Mouse (Mus musculus): ENCODE data around the gene Trim60. TPM values are rescaled to one million over a fixed set of nuclear protein-coding genes. Genes with fewer than 3 reads are reported as not detected.

Gene Trim60
- polyA plus RNA-seq, 1 experiment: 0.05 TPM

GRCm38 (mm10) chr8:65053968-65054367 is 35.6 kb upstream of the Trim60 start:
- Histone ChIP-seq H3K4me1 (ENCODE audit: control insufficient read depth, insufficient read depth, low read length) (no peaks in the 10 kb centered on the region), H3K4me3 (ENCODE audit: control insufficient read depth, low read depth, low read length) (no peak overlapping the region), H3K27me3 (ENCODE audit: control insufficient read depth, insufficient read depth, low read length) (no peaks in the 10 kb centered on the region), H3K27ac (ENCODE audit: control insufficient read depth, insufficient read depth, low read depth, low read length) (no peak overlapping the region), H3K36me3 (ENCODE audit: control insufficient read depth, insufficient read depth, low read length) (no peaks in the 10 kb centered on the region)
- TF ChIP-seq POLR2A (IDR thresholded peaks at IDR 0.05; ENCODE audit: control insufficient read depth, low read depth, low read length): no peak
- no peak for TF ChIP-seq CTCF (IDR thresholded peaks at IDR 0.05; ENCODE audit: control insufficient read depth, insufficient read depth, insufficient replicate concordance, low read depth, low read length)

GRCm38 (mm10) chr8:65053554-65053953 is 35.2 kb upstream of the Trim60 start:
- no peaks in the 10 kb centered on the region for H3K27me3 ChIP-seq (ENCODE audit: control insufficient read depth, insufficient read depth, low read length)
- H3K4me1 ChIP-seq (ENCODE audit: control insufficient read depth, insufficient read depth, low read length): no peaks in the 10 kb centered on the region
- H3K4me3 ChIP-seq (ENCODE audit: control insufficient read depth, low read depth, low read length): no peak overlapping the region
- no peak for TF ChIP-seq POLR2A (IDR thresholded peaks at IDR 0.05; ENCODE audit: control insufficient read depth, low read depth, low read length)
- H3K36me3 ChIP-seq (ENCODE audit: control insufficient read depth, insufficient read depth, low read length): no peaks in the 10 kb centered on the region
- no peak overlapping the region for H3K27ac ChIP-seq (ENCODE audit: control insufficient read depth, insufficient read depth, low read depth, low read length)

GRCm38 (mm10) chr8:65047801-65048200 is 29.4 kb upstream of the Trim60 start:
- Histone ChIP-seq H3K36me3 (ENCODE audit: control insufficient read depth, insufficient read depth, low read length) (no peaks in the 10 kb centered on the region), H3K27me3 (ENCODE audit: control insufficient read depth, insufficient read depth, low read length) (no peaks in the 10 kb centered on the region), H3K4me3 (ENCODE audit: control insufficient read depth, low read depth, low read length) (no peak overlapping the region), H3K4me1 (ENCODE audit: control insufficient read depth, insufficient read depth, low read length) (no peaks in the 10 kb centered on the region; the same call in 1 of the 2 replicates), H3K27ac (ENCODE audit: control insufficient read depth, insufficient read depth, low read depth, low read length) (no peak overlapping the region)
- no peak for TF ChIP-seq CTCF (IDR thresholded peaks at IDR 0.05; ENCODE audit: control insufficient read depth, insufficient read depth, insufficient replicate concordance, low read depth, low read length)
- TF ChIP-seq POLR2A (IDR thresholded peaks at IDR 0.05; ENCODE audit: control insufficient read depth, low read depth, low read length): no peak

- TF ChIP-seq POLR2A (IDR thresholded peaks at IDR 0.05; ENCODE audit: control insufficient read depth, low read depth, low read length) (no peak), CTCF (IDR thresholded peaks at IDR 0.05; ENCODE audit: control insufficient read depth, insufficient read depth, insufficient replicate concordance, low read depth, low read length) (no peak)
- no peak overlapping the region for H3K27ac ChIP-seq (ENCODE audit: control insufficient read depth, insufficient read depth, low read depth, low read length)
- no peaks in the 10 kb centered on the region for H3K36me3 ChIP-seq (ENCODE audit: control insufficient read depth, insufficient read depth, low read length)
- no peaks in the 10 kb centered on the region for H3K27me3 ChIP-seq (ENCODE audit: control insufficient read depth, insufficient read depth, low read length)
- H3K4me1 ChIP-seq (ENCODE audit: control insufficient read depth, insufficient read depth, low read length): no peaks in the 10 kb centered on the region; the same call in 1 of the 2 replicates
- H3K4me3 ChIP-seq (ENCODE audit: control insufficient read depth, low read depth, low read length): no peak overlapping the region
Observed at GRCm38 (mm10) chr8:65047193-65047592, 28.8 kb upstream of the Trim60 start.

- TF ChIP-seq CTCF (IDR thresholded peaks at IDR 0.05; ENCODE audit: control insufficient read depth, insufficient read depth, insufficient replicate concordance, low read depth, low read length): no peak
- TF ChIP-seq POLR2A (IDR thresholded peaks at IDR 0.05; ENCODE audit: control insufficient read depth, low read depth, low read length): no peak
- Histone ChIP-seq H3K27ac (ENCODE audit: control insufficient read depth, insufficient read depth, low read depth, low read length) (no peak overlapping the region), H3K4me3 (ENCODE audit: control insufficient read depth, low read depth, low read length) (no peak overlapping the region), H3K27me3 (ENCODE audit: control insufficient read depth, insufficient read depth, low read length) (no peaks in the 10 kb centered on the region), H3K4me1 (ENCODE audit: control insufficient read depth, insufficient read depth, low read length) (no peaks in the 10 kb centered on the region; the same call in 1 of the 2 replicates), H3K36me3 (ENCODE audit: control insufficient read depth, insufficient read depth, low read length) (no peaks in the 10 kb centered on the region)
Observed at GRCm38 (mm10) chr8:65046565-65046964, 28.2 kb upstream of the Trim60 start.

GRCm38 (mm10) chr8:65037117-65037533 is 18.7 kb upstream of the Trim60 start, which contains the start of gene Apela:
TSS of gene Apela (minus strand) at chr8:65037336.
- TF ChIP-seq POLR2A (IDR thresholded peaks at IDR 0.05; ENCODE audit: control insufficient read depth, low read depth, low read length) (no peak), CTCF (IDR thresholded peaks at IDR 0.05; ENCODE audit: control insufficient read depth, insufficient read depth, insufficient replicate concordance, low read depth, low read length) (no peak)
- H3K27ac ChIP-seq (ENCODE audit: control insufficient read depth, insufficient read depth, low read depth, low read length): no peak within 1 kb of the TSS
- H3K4me1 ChIP-seq (ENCODE audit: control insufficient read depth, insufficient read depth, low read length): peaks cover 2% of the 10 kb centered on the region; the same call in 1 of the 2 replicates
- H3K36me3 ChIP-seq (ENCODE audit: control insufficient read depth, insufficient read depth, low read length): no peaks in the 10 kb centered on the region
- H3K27me3 ChIP-seq (ENCODE audit: control insufficient read depth, insufficient read depth, low read length): no peaks in the 10 kb centered on the region
- H3K4me3 ChIP-seq (ENCODE audit: control insufficient read depth, low read depth, low read length): no peak within 1 kb of the TSS

GRCm38 (mm10) chr8:65034136-65034535 is 15.8 kb upstream of the Trim60 start:
- peaks cover 6% of the 10 kb centered on the region; the same call in 1 of the 2 replicates for H3K4me1 ChIP-seq (ENCODE audit: control insufficient read depth, insufficient read depth, low read length)
- no peak overlapping the region for H3K27ac ChIP-seq (ENCODE audit: control insufficient read depth, insufficient read depth, low read depth, low read length)
- TF ChIP-seq POLR2A (IDR thresholded peaks at IDR 0.05; ENCODE audit: control insufficient read depth, low read depth, low read length) (no peak), CTCF (IDR thresholded peaks at IDR 0.05; ENCODE audit: control insufficient read depth, insufficient read depth, insufficient replicate concordance, low read depth, low read length) (no peak)
- no peaks in the 10 kb centered on the region for H3K27me3 ChIP-seq (ENCODE audit: control insufficient read depth, insufficient read depth, low read length)
- H3K4me3 ChIP-seq (ENCODE audit: control insufficient read depth, low read depth, low read length): no peak overlapping the region
- H3K36me3 ChIP-seq (ENCODE audit: control insufficient read depth, insufficient read depth, low read length): no peaks in the 10 kb centered on the region

- Histone ChIP-seq H3K4me1 (ENCODE audit: control insufficient read depth, insufficient read depth, low read length) (peaks cover 6% of the 10 kb centered on the region; the same call in 1 of the 2 replicates), H3K27me3 (ENCODE audit: control insufficient read depth, insufficient read depth, low read length) (no peaks in the 10 kb centered on the region), H3K27ac (ENCODE audit: control insufficient read depth, insufficient read depth, low read depth, low read length) (no peak overlapping the region), H3K36me3 (ENCODE audit: control insufficient read depth, insufficient read depth, low read length) (no peaks in the 10 kb centered on the region), H3K4me3 (ENCODE audit: control insufficient read depth, low read depth, low read length) (no peak overlapping the region)
- TF ChIP-seq POLR2A (IDR thresholded peaks at IDR 0.05; ENCODE audit: control insufficient read depth, low read depth, low read length): no peak
- TF ChIP-seq CTCF (IDR thresholded peaks at IDR 0.05; ENCODE audit: control insufficient read depth, insufficient read depth, insufficient replicate concordance, low read depth, low read length): no peak
Observed at GRCm38 (mm10) chr8:65033056-65033455, 14.7 kb upstream of the Trim60 start.
